Mouse (Mus musculus) embryonic fibroblast, embryonic 13.5 days (primary cell): Measurements from ENCODE around the gene Kctd10. TPM values are rescaled to one million over a fixed set of nuclear protein-coding genes. Genes with fewer than 3 reads are reported as not detected.

Source experiments
- H3K27ac ChIP-seq: 2 replicates; pipeline ENCODE4 v1.5.1; 2012; ENCODE audit warnings: low read length, control low read depth, inconsistent platforms; ENCODE audit not compliant: insufficient read depth
- H3K4me1 ChIP-seq: 2 replicates; pipeline ENCODE4 v1.6.1; 2011; ENCODE audit warnings: low read length; ENCODE audit not compliant: control insufficient read depth, insufficient read depth
- H3K4me3 ChIP-seq: 2 replicates; pipeline ENCODE4 v1.5.1; 2011; ENCODE audit warnings: mild to moderate bottlenecking, control low read depth, low read length; ENCODE audit not compliant: insufficient read depth
- CTCF ChIP-seq: IDR thresholded peaks from 2 replicates; pipeline ENCODE4 v1.5.1; 2011; ENCODE audit warnings: mild to moderate bottlenecking, control low read depth, low read length, moderate library complexity, borderline replicate concordance; ENCODE audit not compliant: insufficient read depth
- POLR2A ChIP-seq: IDR thresholded peaks from 2 replicates; pipeline ENCODE4 v1.6.1; 2011; ENCODE audit warnings: low read depth, mild to moderate bottlenecking, control low read depth, low read length, moderate library complexity
- polyA plus RNA-seq: library from polyadenylated mRNA; stranded (reverse); fragments of >200 nt; gene quantifications from 2 replicates; pipeline ENCODE4 v1.2.4, GENCODE M21; 2011; ENCODE audit warnings: low read depth; ENCODE audit not compliant: missing spikeins, insufficient read length

Gene Kctd10
- polyA plus RNA-seq, 1 experiment: 165 TPM

GRCm38 (mm10) chr5:114371731-114372473, 8.4 kb downstream of the Kctd10 start:
- Histone ChIP-seq H3K4me3 (0 out of 2 replicates have a peak overlapping the region, but pooled peaks have one; percentile 1), H3K27ac (peak overlapping the region; percentile 99), H3K4me1 (peaks cover 55% of the 10 kb centered on the region)
- TF ChIP-seq POLR2A (0 out of 2 replicates have a peak, but pooled peaks have one; percentile 7), CTCF (no peak)

- Histone ChIP-seq H3K4me1 (peaks cover 51% of the 10 kb centered on the region), H3K4me3 (0 out of 2 replicates have a peak overlapping the region, but pooled peaks have one; percentile 1), H3K27ac (peak overlapping the region; percentile 99)
- TF ChIP-seq POLR2A (0 out of 2 replicates have a peak, but pooled peaks have one; percentile 6), CTCF (no peak)
Measured at GRCm38 (mm10) chr5:114371331-114371730, 9.0 kb downstream of the Kctd10 start.

GRCm38 (mm10) chr5:114370371-114370776, 9.9 kb downstream of the Kctd10 start:
- Histone ChIP-seq H3K4me1 (peaks cover 51% of the 10 kb centered on the region), H3K27ac (peak overlapping the region; percentile 99), H3K4me3 (no peak overlapping the region)
- TF ChIP-seq CTCF (peak; percentile 54; the same call in 1 of the 2 replicates), POLR2A (peak; percentile 6; the same call in 1 of the 2 replicates)

GRCm38 (mm10) chr5:114369921-114370320, 10.4 kb downstream of the Kctd10 start:
- H3K4me3 ChIP-seq: no peak overlapping the region
- TF ChIP-seq POLR2A (no peak), CTCF (no peak)
- peaks cover 47% of the 10 kb centered on the region for H3K4me1 ChIP-seq

GRCm38 (mm10) chr5:114368803-114369496, 11.4 kb downstream of the Kctd10 start:
- H3K27ac ChIP-seq: peak overlapping the region; percentile 98
- no peak overlapping the region for H3K4me3 ChIP-seq
- H3K4me1 ChIP-seq: peaks cover 38% of the 10 kb centered on the region
- no peak for TF ChIP-seq CTCF
- no peak for TF ChIP-seq POLR2A

More at GRCm38 (mm10) chr5:114369921-114370320, 10.4 kb downstream of the Kctd10 start:
- peak overlapping the region; percentile 98 for H3K27ac ChIP-seq

- TF ChIP-seq POLR2A: no peak
- TF ChIP-seq CTCF: no peak
- Histone ChIP-seq H3K4me1 (peaks cover 29% of the 10 kb centered on the region), H3K4me3 (no peak overlapping the region), H3K27ac (no peak overlapping the region)
Measured at GRCm38 (mm10) chr5:114368121-114368520, 12.2 kb downstream of the Kctd10 start.

- Histone ChIP-seq H3K4me1 (peaks cover 9% of the 10 kb centered on the region), H3K27ac (peak overlapping the region; percentile 7; the same call in 1 of the 2 replicates), H3K4me3 (no peak overlapping the region)
- TF ChIP-seq CTCF (no peak), POLR2A (no peak)
Measured at GRCm38 (mm10) chr5:114365043-114365752, 15.1 kb downstream of the Kctd10 start.

- Histone ChIP-seq H3K4me1 (no peaks in the 10 kb centered on the region), H3K27ac (no peak overlapping the region), H3K4me3 (no peak overlapping the region)
- TF ChIP-seq POLR2A (no peak), CTCF (no peak)
Measured at GRCm38 (mm10) chr5:114360968-114361367, 19.3 kb downstream of the Kctd10 start.

- Histone ChIP-seq H3K27ac (no peak overlapping the region), H3K4me3 (no peak overlapping the region), H3K4me1 (no peaks in the 10 kb centered on the region)
- TF ChIP-seq CTCF: no peak
- no peak for TF ChIP-seq POLR2A
Measured at GRCm38 (mm10) chr5:114359586-114359985, 20.7 kb downstream of the Kctd10 start.
